Mouse (Mus musculus) ovary, postnatal 36 days (tissue): ENCODE results near the gene Pgm5.

Experiments
- DNase-seq: peaks from one replicate; pipeline ENCODE4 v3.0.0; 2022; ENCODE audit warnings: low spot score, mixed read lengths

The Pgm5 gene

GRCm38 (mm10) chr19:24779996-24780395 lies 81.7 kb downstream of the Pgm5 start:
- no peak for DNase-seq

GRCm38 (mm10) chr19:24770345-24770744 lies 91.3 kb downstream of the Pgm5 start:
- no peak for DNase-seq

GRCm38 (mm10) chr19:24767401-24767800 lies 94.3 kb downstream of the Pgm5 start:
- DNase-seq: no peak

GRCm38 (mm10) chr19:24762473-24763149 lies 99.0 kb downstream of the Pgm5 start:
- DNase-seq: no peak

GRCm38 (mm10) chr19:24756627-24757026 lies 105.0 kb downstream of the Pgm5 start:
- no peak for DNase-seq

- DNase-seq: no peak
Measured at GRCm38 (mm10) chr19:24754440-24754785, 107.2 kb downstream of the Pgm5 start.

- no peak for DNase-seq
Measured at GRCm38 (mm10) chr19:24753617-24754439, 107.8 kb downstream of the Pgm5 start.

GRCm38 (mm10) chr19:24752873-24753538 lies 108.6 kb downstream of the Pgm5 start:
- no peak for DNase-seq

- no peak for DNase-seq
Measured at GRCm38 (mm10) chr19:24746266-24746875, 115.3 kb downstream of the Pgm5 start.

- DNase-seq: no peak
Measured at GRCm38 (mm10) chr19:24742606-24743005, 119.0 kb downstream of the Pgm5 start.

GRCm38 (mm10) chr19:24738786-24739185 lies 122.9 kb downstream of the Pgm5 start:
- DNase-seq: no peak

GRCm38 (mm10) chr19:24738026-24738425 lies 123.6 kb downstream of the Pgm5 start:
- DNase-seq: no peak

GRCm38 (mm10) chr19:24735484-24736128 lies 126.0 kb downstream of the Pgm5 start:
- DNase-seq: no peak

GRCm38 (mm10) chr19:24730661-24731060 lies 131.0 kb downstream of the Pgm5 start:
- no peak for DNase-seq

GRCm38 (mm10) chr19:24724362-24724761 lies 137.3 kb downstream of the Pgm5 start:
- DNase-seq: no peak

GRCm38 (mm10) chr19:24720448-24720847 lies 141.2 kb downstream of the Pgm5 start:
- no peak for DNase-seq

GRCm38 (mm10) chr19:24719504-24719903 lies 142.2 kb downstream of the Pgm5 start:
- no peak for DNase-seq

GRCm38 (mm10) chr19:24718021-24718420 lies 143.6 kb downstream of the Pgm5 start:
- no peak for DNase-seq

GRCm38 (mm10) chr19:24716303-24717097 lies 145.2 kb downstream of the Pgm5 start:
- no peak for DNase-seq

- DNase-seq: no peak
Measured at GRCm38 (mm10) chr19:24708032-24708431, 153.6 kb downstream of the Pgm5 start.
